In the genomic region with DNA sequence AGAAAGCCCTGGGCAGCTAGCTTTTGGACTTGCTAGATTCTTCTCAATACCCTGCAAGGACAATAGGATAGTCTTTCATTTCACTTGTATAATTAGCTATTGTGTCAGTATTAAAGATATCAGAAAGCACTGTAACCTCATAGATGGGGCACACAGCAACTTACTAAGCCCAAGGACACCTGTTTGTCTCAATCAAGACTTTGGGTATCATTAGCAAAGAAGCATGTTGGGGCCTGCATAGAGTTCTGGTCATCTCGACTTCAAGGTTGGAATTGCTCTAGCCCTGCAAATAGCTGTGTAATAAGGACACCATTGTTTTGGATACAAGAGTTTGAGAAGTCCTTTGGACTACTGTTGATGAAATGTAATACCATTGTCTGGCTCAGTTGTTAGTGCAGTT, we compare ENCODE assay signal across 30 mouse cellular contexts.
"Had no signal": no experiment of that assay in that cellular context is flagged by ENCODE, and none has a peak within 500 bp of the region (broad histone marks: within the 10 kb centered on the region; RNA-seq: fewer than 3 reads in every experiment).

No protein-coding gene starts in this region.

- H3K4me1 ChIP-seq: limb, embryonic 12.5 days; limb, embryonic 15.5 days; liver, embryonic 12.5 days; liver, embryonic 13.5 days; liver, embryonic 15.5 days; lung, embryonic 15.5 days; megakaryocyte, embryonic 14.5 days; midbrain, embryonic 10.5 days; midbrain, embryonic 12.5 days; midbrain, embryonic 13.5 days; midbrain, embryonic 15.5 days had no signal

- H3K4me2 ChIP-seq: limb, embryonic 12.5 days; limb, embryonic 13.5 days; limb, embryonic 15.5 days; liver, embryonic 11.5 days; liver, embryonic 12.5 days; liver, embryonic 13.5 days; liver, embryonic 15.5 days; lung, embryonic 14.5 days; lung, embryonic 15.5 days; midbrain, embryonic 11.5 days; midbrain, embryonic 12.5 days; midbrain, embryonic 13.5 days; midbrain, embryonic 15.5 days had no signal

- ATAC-seq: liver, embryonic 12.5 days; liver, postnatal 0 days; lung, postnatal 0 days; midbrain, embryonic 13.5 days; midbrain, embryonic 15.5 days; midbrain, embryonic 16.5 days had no signal

- H3K4me3 ChIP-seq: left cerebral cortex, adult 2 months; limb, embryonic 12.5 days; limb, embryonic 13.5 days; limb, embryonic 15.5 days; liver, embryonic 12.5 days; liver, embryonic 13.5 days; liver, embryonic 15.5 days; lung, embryonic 15.5 days; megakaryocyte, embryonic 14.5 days; midbrain, embryonic 10.5 days; midbrain, embryonic 12.5 days; midbrain, embryonic 13.5 days; midbrain, embryonic 15.5 days had no signal

- DNase-seq: left cerebral cortex, postnatal 4 days; liver; liver, embryonic 13.5 days; liver, postnatal 0 days; lung, adult 18-20 months; lung, adult 2 months; lung, embryonic 14.5 days; lung, postnatal 10 days; lung, postnatal 14 days; lung, postnatal 36 days; lung, postnatal 4 days; midbrain, embryonic 14.5 days had no signal

- H3K9me3 ChIP-seq: limb, embryonic 12.5 days; limb, embryonic 13.5 days; limb, embryonic 15.5 days; liver, embryonic 12.5 days; liver, embryonic 13.5 days; liver, embryonic 15.5 days; lung, embryonic 15.5 days; megakaryocyte, embryonic 14.5 days; midbrain, embryonic 10.5 days; midbrain, embryonic 12.5 days; midbrain, embryonic 13.5 days; midbrain, embryonic 15.5 days had no signal

- H3K27me3 ChIP-seq: limb, embryonic 12.5 days; limb, embryonic 13.5 days; limb, embryonic 15.5 days; liver, embryonic 12.5 days; liver, embryonic 13.5 days; liver, embryonic 15.5 days; lung, embryonic 15.5 days; megakaryocyte, embryonic 14.5 days; midbrain, embryonic 12.5 days; midbrain, embryonic 13.5 days; midbrain, embryonic 15.5 days had no signal

- H3K36me3 ChIP-seq: limb, embryonic 12.5 days; limb, embryonic 13.5 days; limb, embryonic 15.5 days; liver, embryonic 12.5 days; liver, embryonic 13.5 days; liver, embryonic 15.5 days; lung, embryonic 15.5 days; midbrain, embryonic 10.5 days; midbrain, embryonic 12.5 days; midbrain, embryonic 13.5 days; midbrain, embryonic 15.5 days had no signal

- H3K27ac ChIP-seq: left cerebral cortex, adult 2 months; limb, embryonic 12.5 days; limb, embryonic 13.5 days; limb, embryonic 15.5 days; liver, embryonic 12.5 days; liver, embryonic 13.5 days; liver, embryonic 14.5 days; liver, embryonic 15.5 days; lung, embryonic 15.5 days; macrophage; midbrain, embryonic 10.5 days; midbrain, embryonic 12.5 days; midbrain, embryonic 13.5 days; midbrain, embryonic 15.5 days had no signal

- H3K9ac ChIP-seq: limb, embryonic 12.5 days; limb, embryonic 13.5 days; limb, embryonic 15.5 days; liver, embryonic 12.5 days; liver, embryonic 13.5 days; liver, embryonic 14.5 days; liver, embryonic 15.5 days; liver, postnatal 0 days; lung, embryonic 14.5 days; lung, embryonic 15.5 days; midbrain, embryonic 12.5 days; midbrain, embryonic 13.5 days; midbrain, embryonic 15.5 days had no signal
